Mouse (Mus musculus): ENCODE data around the gene 4930402F06Rik. TPM values are rescaled to one million over a fixed set of nuclear protein-coding genes. Genes with fewer than 3 reads are reported as not detected.
A peak's percentile ranks its signal among the peaks of the same experiment; 100 is the strongest.

4930402F06Rik gene
- polyA plus RNA-seq, 1 experiment from 2014 or later = not detected

- no peak for ATAC-seq (ENCODE audit: insufficient number of reproducible peaks, insufficient read depth, low FRiP score, low TSS enrichment, low read depth)
- 53% methylated on average over 1 of the region's 1 CpGs for WGBS
- H3K4me2 ChIP-seq = no peak overlapping the region
- H3K27ac ChIP-seq = no peak overlapping the region
- no peaks in the 10 kb centered on the region for H3K27me3 ChIP-seq
- no peak overlapping the region for H3K9ac ChIP-seq
- H3K36me3 ChIP-seq = no peaks in the 10 kb centered on the region
- no peak overlapping the region for H3K4me3 ChIP-seq
- no peaks in the 10 kb centered on the region for H3K9me3 ChIP-seq
- peaks cover 20% of the 10 kb centered on the region for H3K4me1 ChIP-seq
Observed at GRCm38 (mm10) chr2:35338036-35338435, 58.9 kb downstream of the 4930402F06Rik start.

- H3K4me3 ChIP-seq = peak overlapping the region; percentile 72
- H3K4me1 ChIP-seq = peaks cover 20% of the 10 kb centered on the region
- ATAC-seq (ENCODE audit: insufficient number of reproducible peaks, insufficient read depth, low FRiP score, low TSS enrichment, low read depth) = no peak
- no peaks in the 10 kb centered on the region for H3K9me3 ChIP-seq
- 42% methylated on average over 10 of the region's 10 CpGs for WGBS
- peak overlapping the region; percentile 87 for H3K9ac ChIP-seq
- no peaks in the 10 kb centered on the region for H3K36me3 ChIP-seq
- no peaks in the 10 kb centered on the region for H3K27me3 ChIP-seq
- peak overlapping the region; percentile 99 for H3K4me2 ChIP-seq
- peak overlapping the region; percentile 79 for H3K27ac ChIP-seq
Observed at GRCm38 (mm10) chr2:35337419-35337818, 59.6 kb downstream of the 4930402F06Rik start.

GRCm38 (mm10) chr2:35336388-35337280, 60.3 kb downstream of the 4930402F06Rik start, which contains the start of gene Stom:
TSS of gene Stom (minus strand) at chr2:35336976.
- H3K9me3 ChIP-seq = no peaks in the 10 kb centered on the region
- peak within 1 kb of the TSS; percentile 87 for H3K9ac ChIP-seq
- peak within 1 kb of the TSS; percentile 82 for H3K27ac ChIP-seq
- WGBS = under 1% methylated on average over 45 of the region's 45 CpGs
- H3K4me2 ChIP-seq = peak within 1 kb of the TSS; percentile 99
- H3K27me3 ChIP-seq = no peaks in the 10 kb centered on the region
- H3K36me3 ChIP-seq = no peaks in the 10 kb centered on the region
- peak; percentile 97 for ATAC-seq (ENCODE audit: insufficient number of reproducible peaks, insufficient read depth, low FRiP score, low TSS enrichment, low read depth)
- peak within 1 kb of the TSS; percentile 72 for H3K4me3 ChIP-seq
- peaks cover 20% of the 10 kb centered on the region for H3K4me1 ChIP-seq

GRCm38 (mm10) chr2:35335620-35336019, 61.4 kb downstream of the 4930402F06Rik start:
- H3K36me3 ChIP-seq = no peaks in the 10 kb centered on the region
- no peaks in the 10 kb centered on the region for H3K9me3 ChIP-seq
- 2% methylated on average over 7 of the region's 7 CpGs for WGBS
- peaks cover 20% of the 10 kb centered on the region for H3K4me1 ChIP-seq
- ATAC-seq (ENCODE audit: insufficient number of reproducible peaks, insufficient read depth, low FRiP score, low TSS enrichment, low read depth) = no peak
- no peak overlapping the region for H3K27ac ChIP-seq
- H3K4me3 ChIP-seq = peak overlapping the region; percentile 72
- peak overlapping the region; percentile 99 for H3K4me2 ChIP-seq
- H3K9ac ChIP-seq = peak overlapping the region; percentile 87
- no peaks in the 10 kb centered on the region for H3K27me3 ChIP-seq

- Histone ChIP-seq H3K9me3 (no peaks in the 10 kb centered on the region), H3K36me3 (no peaks in the 10 kb centered on the region), H3K27me3 (no peaks in the 10 kb centered on the region), H3K4me3 (no peak overlapping the region), H3K27ac (no peak overlapping the region), H3K9ac (no peak overlapping the region), H3K4me1 (peaks cover 20% of the 10 kb centered on the region), H3K4me2 (no peak overlapping the region)
- no peak for ATAC-seq (ENCODE audit: insufficient number of reproducible peaks, insufficient read depth, low FRiP score, low TSS enrichment, low read depth)
Observed at GRCm38 (mm10) chr2:35333670-35334069, 63.3 kb downstream of the 4930402F06Rik start.

- peaks cover 10% of the 10 kb centered on the region for H3K4me1 ChIP-seq
- no peaks in the 10 kb centered on the region for H3K36me3 ChIP-seq
- no peak overlapping the region for H3K27ac ChIP-seq
- H3K4me3 ChIP-seq = no peak overlapping the region
- 46% methylated on average over 2 of the region's 2 CpGs for WGBS
- H3K9me3 ChIP-seq = no peaks in the 10 kb centered on the region
- H3K4me2 ChIP-seq = no peak overlapping the region
- no peak overlapping the region for H3K9ac ChIP-seq
- no peak for ATAC-seq (ENCODE audit: insufficient number of reproducible peaks, insufficient read depth, low FRiP score, low TSS enrichment, low read depth)
- no peaks in the 10 kb centered on the region for H3K27me3 ChIP-seq
Observed at GRCm38 (mm10) chr2:35331205-35331604, 65.8 kb downstream of the 4930402F06Rik start.

- Histone ChIP-seq H3K4me1 (no peaks in the 10 kb centered on the region), H3K9ac (no peak overlapping the region), H3K36me3 (no peaks in the 10 kb centered on the region), H3K27ac (no peak overlapping the region), H3K9me3 (no peaks in the 10 kb centered on the region), H3K4me3 (no peak overlapping the region), H3K27me3 (no peaks in the 10 kb centered on the region), H3K4me2 (no peak overlapping the region)
- WGBS = 85% methylated on average over 2 of the region's 2 CpGs
- no peak for ATAC-seq (ENCODE audit: insufficient number of reproducible peaks, insufficient read depth, low FRiP score, low TSS enrichment, low read depth)
Observed at GRCm38 (mm10) chr2:35329061-35329460, 67.9 kb downstream of the 4930402F06Rik start.

- Histone ChIP-seq H3K4me3 (no peak overlapping the region), H3K4me2 (no peak overlapping the region), H3K36me3 (0 out of 2 replicates have a peak, but pooled peaks cover 4% of the 10 kb centered on the region), H3K4me1 (peaks cover 3% of the 10 kb centered on the region; the same call in 1 of the 2 replicates), H3K9ac (no peak overlapping the region), H3K27me3 (no peaks in the 10 kb centered on the region), H3K27ac (no peak overlapping the region), H3K9me3 (no peaks in the 10 kb centered on the region)
- WGBS = 43% methylated on average over 11 of the region's 11 CpGs
- ATAC-seq (ENCODE audit: insufficient number of reproducible peaks, insufficient read depth, low FRiP score, low TSS enrichment, low read depth) = no peak
Observed at GRCm38 (mm10) chr2:35328064-35328792, 68.7 kb downstream of the 4930402F06Rik start.

GRCm38 (mm10) chr2:35327583-35327982, 69.4 kb downstream of the 4930402F06Rik start:
- 0 out of 2 replicates have a peak, but pooled peaks cover 4% of the 10 kb centered on the region for H3K36me3 ChIP-seq
- H3K4me1 ChIP-seq = peaks cover 8% of the 10 kb centered on the region
- H3K27me3 ChIP-seq = no peaks in the 10 kb centered on the region
- H3K4me3 ChIP-seq = no peak overlapping the region
- no peak overlapping the region for H3K4me2 ChIP-seq
- no peak overlapping the region for H3K27ac ChIP-seq
- no peak overlapping the region for H3K9ac ChIP-seq
- 54% methylated on average over 10 of the region's 10 CpGs for WGBS
- H3K9me3 ChIP-seq = no peaks in the 10 kb centered on the region
- no peak for ATAC-seq (ENCODE audit: insufficient number of reproducible peaks, insufficient read depth, low FRiP score, low TSS enrichment, low read depth)

GRCm38 (mm10) chr2:35326931-35327330, 70.0 kb downstream of the 4930402F06Rik start:
- no peak overlapping the region for H3K9ac ChIP-seq
- H3K27ac ChIP-seq = no peak overlapping the region
- H3K9me3 ChIP-seq = no peaks in the 10 kb centered on the region
- H3K27me3 ChIP-seq = no peaks in the 10 kb centered on the region
- 64% methylated on average over 1 of the region's 1 CpGs for WGBS
- H3K4me3 ChIP-seq = no peak overlapping the region
- peaks cover 14% of the 10 kb centered on the region for H3K4me1 ChIP-seq
- 0 out of 2 replicates have a peak, but pooled peaks cover 4% of the 10 kb centered on the region for H3K36me3 ChIP-seq
- H3K4me2 ChIP-seq = no peak overlapping the region
- no peak for ATAC-seq (ENCODE audit: insufficient number of reproducible peaks, insufficient read depth, low FRiP score, low TSS enrichment, low read depth)

- H3K4me2 ChIP-seq = no peak overlapping the region
- ATAC-seq (ENCODE audit: insufficient number of reproducible peaks, insufficient read depth, low FRiP score, low TSS enrichment, low read depth) = no peak
- H3K27ac ChIP-seq = no peak overlapping the region
- no peak overlapping the region for H3K4me3 ChIP-seq
- no peaks in the 10 kb centered on the region for H3K9me3 ChIP-seq
- peaks cover 16% of the 10 kb centered on the region for H3K4me1 ChIP-seq
- H3K27me3 ChIP-seq = no peaks in the 10 kb centered on the region
- 0 out of 2 replicates have a peak, but pooled peaks cover 4% of the 10 kb centered on the region for H3K36me3 ChIP-seq
- 68% methylated on average over 10 of the region's 10 CpGs for WGBS
- H3K9ac ChIP-seq = no peak overlapping the region
Observed at GRCm38 (mm10) chr2:35325930-35326329, 71.0 kb downstream of the 4930402F06Rik start.
